Mouse (Mus musculus) liver, postnatal 0 days (tissue): ENCODE measurements around the gene Gm9918.

ENCODE experiments used
- CTCF ChIP-seq: sonication (generic); IDR thresholded peaks from 2 replicates; pipeline ENCODE4 v1.5.1; 2016; ENCODE audit warnings: antibody characterized with exemption, low read depth
- EP300 ChIP-seq: IDR thresholded peaks from 2 replicates; pipeline ENCODE4 v1.6.1; 2016; ENCODE audit warnings: antibody characterized with exemption, low read depth, mild to moderate bottlenecking

- TF ChIP-seq CTCF (no peak), EP300 (no peak)
Observed at GRCm38 (mm10) chr15:102247252-102248130, 22.9 kb upstream of the Gm9918 start.
